Mouse (Mus musculus) regulatory T cell (primary cell): ENCODE measurements around the gene Stat3.

ENCODE experiments used
- in situ Hi-C: fragments of 300-600 bp; cut with MboI, MseI; formaldehyde crosslinking; loops from one replicate; pipeline ENCODE4 v1.15.1; 2025; ENCODE audit warnings: high pct_unique_total_duplicates

Gene Stat3

GRCm38 (mm10) chr11:100964901-100965542, 25.7 kb upstream of the Stat3 start:
- in situ Hi-C loops = no loop called here

DNA sequence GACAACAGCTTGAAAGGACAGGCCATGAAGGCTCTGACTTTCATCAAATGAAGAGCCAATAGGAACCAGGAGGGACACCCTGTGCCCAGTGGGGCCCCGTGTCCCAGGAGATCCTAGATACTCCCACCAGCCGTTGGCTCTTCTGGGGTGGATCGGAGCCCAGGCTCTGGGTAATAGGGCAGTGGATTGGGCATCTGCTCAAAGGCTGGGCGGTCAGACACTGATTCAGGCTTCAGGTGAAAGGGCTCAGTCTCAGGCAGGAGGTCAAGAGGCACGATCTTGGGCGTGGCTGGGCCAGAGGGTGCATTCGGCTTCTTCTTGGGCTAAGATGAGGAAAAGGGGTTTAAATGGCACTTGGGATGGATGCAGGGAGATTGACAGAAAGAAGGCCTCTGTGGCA, 24.8 kb upstream of the Stat3 start:
- in situ Hi-C loops = no loop called here

GRCm38 (mm10) chr11:100963647-100964046, 24.3 kb upstream of the Stat3 start:
- in situ Hi-C loops = no loop called here

DNA sequence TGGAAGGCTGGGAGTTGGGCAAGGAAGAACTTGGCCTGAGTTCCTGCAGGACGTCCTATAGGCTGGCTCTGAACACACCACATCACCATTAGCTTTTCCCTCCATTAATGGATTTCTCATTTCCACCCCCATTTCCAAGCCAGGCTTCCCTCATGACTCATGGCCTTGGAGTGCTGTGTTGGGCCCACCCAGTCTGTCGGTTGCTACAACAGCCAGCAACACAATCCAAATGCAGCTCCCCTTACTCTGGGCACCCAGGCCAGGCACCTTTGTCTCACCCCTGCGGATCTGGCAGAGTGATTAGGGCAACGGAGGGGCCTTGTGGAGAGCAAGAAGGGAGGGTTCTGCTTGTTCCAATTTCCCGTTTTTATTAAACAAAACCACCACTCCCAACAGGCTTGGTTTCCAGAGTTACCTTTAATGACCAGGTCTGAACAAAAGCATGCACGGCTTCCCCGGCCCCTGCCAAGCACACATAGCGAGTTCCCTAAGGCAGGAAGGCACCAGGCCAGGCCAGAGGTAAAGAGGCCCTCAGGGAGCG, 23.1 kb upstream of the Stat3 start:
- in situ Hi-C loops = no loop called here

- in situ Hi-C loops = no loop called here
These were observed 21.2 kb upstream of the Stat3 start for GRCm38 (mm10) chr11:100960540-100960939.

- in situ Hi-C loops = loop anchor here (5.0 kb wide), 1 partner anchor 78 kb away; no protein-coding TSS in a partner anchor
These were observed 20.5 kb upstream of the Stat3 start for GRCm38 (mm10) chr11:100959826-100960225.

GRCm38 (mm10) chr11:100959464-100959810, 20.1 kb upstream of the Stat3 start:
- in situ Hi-C loops = loop anchor here (5.0 kb wide), 1 partner anchor 77 kb away; no protein-coding TSS in a partner anchor

DNA sequence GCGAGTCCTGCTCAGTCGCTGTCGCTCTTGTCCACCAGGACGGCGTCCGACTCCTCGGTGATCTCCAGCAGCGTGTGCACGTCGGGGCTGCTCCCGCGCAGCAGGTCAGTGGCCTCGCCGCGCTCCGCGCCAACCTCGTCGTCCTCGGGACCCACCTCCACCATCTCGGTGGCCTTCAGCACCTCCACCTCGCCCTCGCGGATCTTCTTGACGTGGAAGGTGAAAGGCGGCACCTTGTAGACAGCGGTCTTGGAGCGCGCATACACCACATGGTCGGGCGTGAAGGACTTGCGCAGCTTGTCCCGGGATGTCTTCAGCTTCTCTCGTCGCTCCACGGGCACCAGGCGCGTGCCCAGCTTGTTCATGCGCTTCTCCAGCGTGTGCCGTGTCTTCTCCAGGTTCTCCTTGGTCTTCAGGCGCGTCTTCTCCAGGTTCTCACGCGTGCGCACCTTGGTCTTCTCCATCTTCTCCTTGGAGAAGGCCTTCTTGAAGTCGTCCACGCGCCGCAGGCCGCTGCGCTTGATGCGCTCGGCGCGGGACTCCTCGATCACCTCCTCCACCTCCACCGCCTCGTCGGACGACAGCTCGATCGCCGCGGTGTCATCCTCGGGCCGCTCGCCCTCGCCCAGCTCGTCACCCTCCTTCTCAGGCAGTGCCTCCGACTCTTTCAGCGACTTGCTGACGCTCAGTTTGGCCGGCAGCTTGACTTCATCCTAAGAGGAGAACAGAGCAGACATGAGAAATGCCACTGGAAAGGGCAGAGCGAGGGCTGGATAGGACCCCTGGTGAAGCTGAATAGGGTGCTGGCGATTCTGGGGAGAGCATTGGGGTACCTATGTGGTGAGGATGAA, 19.5 kb upstream of the Stat3 start:
- in situ Hi-C loops = loop anchor here (5.0 kb wide), 1 partner anchor 77 kb away; no protein-coding TSS in a partner anchor

GRCm38 (mm10) chr11:100957915-100958469, 18.7 kb upstream of the Stat3 start:
- in situ Hi-C loops = loop anchor here (5.0 kb wide), 1 partner anchor 76 kb away; no protein-coding TSS in a partner anchor

DNA sequence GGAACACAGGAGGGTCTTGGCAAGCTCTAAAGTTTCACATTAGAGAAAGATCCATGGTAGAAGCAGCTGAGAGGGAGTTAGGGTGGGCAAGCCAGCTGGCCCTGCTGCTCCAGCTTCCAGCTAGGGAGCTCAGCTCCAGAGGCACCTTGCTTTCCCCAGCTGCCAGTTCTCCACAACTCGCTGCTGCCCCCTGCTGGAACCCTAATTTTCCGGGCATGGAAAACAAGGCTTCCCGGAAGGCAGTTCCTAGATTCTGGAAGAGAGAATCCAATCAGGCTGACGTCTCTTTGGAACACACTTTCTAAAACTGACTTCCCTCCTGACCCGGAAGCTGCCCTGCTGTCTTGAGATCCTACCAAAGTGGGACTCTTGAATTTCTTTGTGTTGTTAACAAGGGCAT, 17.9 kb upstream of the Stat3 start:
- in situ Hi-C loops = loop anchor here (5.0 kb wide), 1 partner anchor 75 kb away; no protein-coding TSS in a partner anchor

GRCm38 (mm10) chr11:100949540-100949939, 10.2 kb upstream of the Stat3 start:
- in situ Hi-C loops = no loop called here

- in situ Hi-C loops = no loop called here
These were observed 9.0 kb upstream of the Stat3 start for GRCm38 (mm10) chr11:100948317-100948716.

GRCm38 (mm10) chr11:100947548-100947947, 8.2 kb upstream of the Stat3 start:
- in situ Hi-C loops = no loop called here

- in situ Hi-C loops = no loop called here
These were observed 7.5 kb upstream of the Stat3 start for GRCm38 (mm10) chr11:100946862-100947261.

DNA sequence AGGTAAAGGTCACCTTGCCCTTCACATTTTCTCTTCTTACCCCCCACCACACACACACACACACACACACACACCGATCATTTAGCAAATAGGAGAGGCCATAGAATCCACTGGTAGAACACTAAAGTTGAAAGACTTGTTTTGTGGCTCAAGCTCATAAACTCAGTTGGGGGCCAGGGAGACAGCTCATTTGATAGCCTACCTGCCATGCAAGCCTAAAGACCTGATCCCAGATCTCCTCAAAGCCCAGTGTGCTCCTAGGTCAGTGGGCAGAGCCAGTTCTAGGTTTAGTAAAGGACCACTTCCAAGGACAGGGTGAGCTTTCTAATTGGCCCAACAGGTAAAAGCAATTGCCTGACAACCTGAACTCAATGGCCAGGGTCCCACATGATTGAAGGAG, 3.0 kb upstream of the Stat3 start:
- in situ Hi-C loops = no loop called here

- in situ Hi-C loops = no loop called here
These were observed 429 bp downstream of the Stat3 start for GRCm38 (mm10) chr11:100938711-100939511.

DNA sequence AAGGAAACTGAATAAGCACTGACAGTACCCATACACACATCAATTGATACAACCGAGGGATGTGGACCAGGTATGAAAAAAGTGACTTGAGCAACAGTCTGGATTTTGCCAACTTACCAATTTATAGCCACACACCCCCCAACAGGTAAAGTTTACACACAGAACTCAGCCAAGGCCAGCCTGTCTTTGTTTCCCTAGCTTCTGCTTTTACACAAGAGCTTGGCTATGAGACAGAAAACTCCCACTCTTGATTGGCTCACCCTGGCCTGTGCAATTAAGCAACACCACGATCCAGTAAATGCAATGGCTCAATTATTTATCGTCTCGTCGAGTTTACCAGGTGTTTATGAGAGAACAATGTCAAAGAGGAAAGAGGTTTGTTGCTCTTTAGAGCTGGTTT, 1.2 kb downstream of the Stat3 start:
- in situ Hi-C loops = no loop called here

DNA sequence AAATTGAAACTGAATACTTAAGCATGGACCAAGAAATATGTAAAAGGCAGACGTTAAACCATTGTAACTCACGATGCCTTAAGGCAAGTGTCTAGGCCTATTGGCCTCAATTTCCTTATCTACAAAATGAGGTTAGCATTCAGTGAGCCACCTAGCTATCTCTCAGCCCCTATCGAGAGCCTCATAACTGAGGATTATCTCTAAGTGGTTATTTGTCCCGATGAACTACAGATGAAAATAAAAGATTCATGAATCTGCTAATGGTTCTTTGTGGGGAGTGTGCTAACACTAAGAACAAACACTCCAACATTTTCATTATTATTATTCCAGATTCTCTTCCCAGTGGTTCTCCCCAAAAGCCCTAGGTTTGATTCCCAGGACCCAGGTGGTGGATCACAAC, 2.0 kb downstream of the Stat3 start:
- in situ Hi-C loops = no loop called here

DNA sequence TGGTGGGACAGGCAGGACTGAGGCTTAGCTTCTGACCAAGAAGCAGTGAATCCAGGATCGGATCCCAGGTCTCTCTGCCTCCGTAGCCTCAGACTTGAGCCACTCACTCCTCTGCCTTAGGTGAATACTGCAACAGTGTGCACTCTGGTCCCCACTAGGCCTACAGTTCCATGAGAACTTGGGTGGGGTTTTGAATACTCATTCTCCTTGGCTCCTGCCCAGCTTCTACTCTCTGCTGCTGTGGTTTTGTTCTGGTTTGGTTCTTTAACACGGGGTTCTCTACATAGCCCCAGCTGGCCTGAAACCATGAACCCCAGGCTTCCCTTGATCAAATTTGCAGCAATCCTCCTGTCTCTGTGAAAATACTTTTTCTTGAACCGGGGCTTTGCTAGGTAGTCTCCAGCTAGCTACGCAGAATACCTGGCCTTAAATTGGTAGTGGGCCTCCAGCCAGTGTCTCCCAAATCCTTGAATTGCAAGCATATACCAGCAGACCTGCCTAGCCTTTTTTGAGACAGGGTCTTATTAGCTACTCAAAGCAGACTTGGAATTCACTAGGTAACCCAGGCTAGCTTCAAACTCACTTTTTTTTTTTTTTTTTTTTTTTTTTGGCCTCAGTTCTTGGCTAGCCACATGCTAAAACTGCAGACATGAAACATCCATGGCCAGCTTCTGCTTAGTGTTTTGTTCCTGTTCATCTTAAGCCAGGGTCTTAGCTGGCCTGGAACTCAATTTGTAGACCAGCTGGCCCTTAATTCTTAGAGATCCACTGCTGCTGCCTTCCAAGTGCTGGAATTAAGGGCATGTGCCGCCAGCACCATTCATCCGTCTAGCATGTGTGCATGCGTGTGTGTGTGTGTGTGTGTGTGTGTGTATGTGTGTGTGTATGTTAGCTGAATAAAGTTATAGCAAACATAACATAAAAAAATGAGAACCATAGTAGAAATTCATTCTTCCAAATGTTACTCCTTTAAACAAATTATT, 3.7 kb downstream of the Stat3 start:
- in situ Hi-C loops = no loop called here

DNA sequence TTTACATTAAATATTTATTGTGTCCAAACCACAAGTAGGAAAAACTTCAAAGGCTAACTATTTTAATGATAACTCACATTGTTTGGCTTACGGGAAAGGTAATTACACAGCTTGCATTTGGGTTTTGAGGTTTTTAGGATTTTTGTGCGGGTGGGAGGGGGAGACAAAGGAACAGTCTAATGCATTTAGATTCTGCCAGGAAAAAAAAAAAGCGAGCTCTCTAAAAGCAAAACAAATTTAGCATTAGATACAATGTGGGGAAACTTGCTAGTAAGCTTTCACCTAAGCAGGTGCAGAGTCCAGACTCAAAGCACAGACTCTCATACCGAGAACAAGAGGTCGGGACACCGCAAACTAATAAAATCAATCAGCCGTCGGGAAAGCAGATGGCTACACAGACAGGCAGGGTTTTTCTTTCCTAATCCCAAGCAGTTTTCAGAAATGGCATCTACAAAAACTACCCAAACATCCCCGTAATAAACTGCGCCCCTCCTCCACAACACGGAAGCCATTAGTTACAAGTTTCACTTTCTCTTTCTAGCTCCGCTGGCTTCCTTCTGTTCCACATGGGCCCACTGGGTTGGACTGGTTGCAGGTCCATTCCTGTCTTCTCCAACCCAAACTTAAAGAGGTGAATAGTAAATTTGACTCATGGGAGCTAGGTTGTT, 8.0 kb downstream of the Stat3 start:
- in situ Hi-C loops = no loop called here
